Mouse (Mus musculus) lung, postnatal 0 days (tissue): ENCODE results near the gene Matn4. TPM values are rescaled to one million over a fixed set of nuclear protein-coding genes. Genes with fewer than 3 reads are reported as not detected.

ENCODE experiments used
- ATAC-seq: fragments of 200-750 bp; cut with Nextera tagmentation; 2 replicates; pipeline ENCODE4 v1.8.0; 2017; ENCODE audit warnings: moderate library complexity
- DNase-seq: peaks from one replicate; pipeline ENCODE4 v3.0.0-alpha.2; 2016; ENCODE audit warnings: low spot score
- H3K27ac ChIP-seq: fragments of 300-500 bp; sonication (generic); 2 replicates; pipeline ENCODE4 v1.5.1; 2014; ENCODE audit warnings: antibody characterized with exemption, mild to moderate bottlenecking, low read length, mixed read lengths
- H3K27me3 ChIP-seq: fragments of 300-500 bp; sonication (generic); replicated peaks from 2 replicates; pipeline ENCODE4 v1.6.1; 2014; ENCODE audit warnings: low read length, mixed read lengths; ENCODE audit not compliant: insufficient read depth
- H3K36me3 ChIP-seq: fragments of 300-500 bp; sonication (generic); 2 replicates; pipeline ENCODE4 v1.6.1; 2014; ENCODE audit warnings: low read length, mixed read lengths; ENCODE audit not compliant: insufficient read depth
- H3K4me1 ChIP-seq: fragments of 300-500 bp; sonication (generic); 2 replicates; pipeline ENCODE4 v1.6.1; 2014; ENCODE audit warnings: antibody characterized with exemption, low read depth, low read length, mixed read lengths; ENCODE audit not compliant: insufficient read depth
- H3K4me2 ChIP-seq: fragments of 300-500 bp; sonication (generic); replicated peaks from 2 replicates; pipeline ENCODE4 v1.6.1; 2014; ENCODE audit warnings: low read depth, mild to moderate bottlenecking, low read length, moderate library complexity, mixed read lengths
- H3K4me3 ChIP-seq: fragments of 300-500 bp; sonication (generic); 2 replicates; pipeline ENCODE4 v1.5.1; 2014; ENCODE audit warnings: low read depth, low read length
- H3K9ac ChIP-seq: fragments of 300-500 bp; sonication (generic); replicated peaks from 2 replicates; pipeline ENCODE4 v1.6.1; 2014; ENCODE audit warnings: low read depth, mild to moderate bottlenecking
- H3K9me3 ChIP-seq: fragments of 300-500 bp; sonication (generic); 2 replicates; pipeline ENCODE4 v1.6.1; 2016; ENCODE audit warnings: low read length, mixed read lengths
- CTCF ChIP-seq: IDR thresholded peaks from 2 replicates; pipeline ENCODE4 v1.5.1; 2016; ENCODE audit warnings: antibody characterized with exemption, mild to moderate bottlenecking
- EP300 ChIP-seq: IDR thresholded peaks from 2 replicates; pipeline ENCODE4 v1.6.1; 2016; ENCODE audit warnings: antibody characterized with exemption, mild to moderate bottlenecking, control low read depth
- WGBS: fragments of 180-500 bp; shearing (Covaris S2); extraction: QIAGEN DNeasy Blood & Tissue Kit; methylation state at CpG from one replicate; pipeline ENCODE4 v1.1.7; 2014; 5-methylcytosine and 5-hydroxymethylcytosine counted together
- polyA plus RNA-seq: library from polyadenylated mRNA; unstranded; fragments of >200 nt; fragmentation: Nextera tagmentation; extraction: Ambion mirVana; gene quantifications from 2 replicates; pipeline ENCODE4 v1.2.1, GENCODE M21; 2015

The Matn4 gene
- polyA plus RNA-seq, 1 experiment from 2014 or later = 71.4 TPM

DNA sequence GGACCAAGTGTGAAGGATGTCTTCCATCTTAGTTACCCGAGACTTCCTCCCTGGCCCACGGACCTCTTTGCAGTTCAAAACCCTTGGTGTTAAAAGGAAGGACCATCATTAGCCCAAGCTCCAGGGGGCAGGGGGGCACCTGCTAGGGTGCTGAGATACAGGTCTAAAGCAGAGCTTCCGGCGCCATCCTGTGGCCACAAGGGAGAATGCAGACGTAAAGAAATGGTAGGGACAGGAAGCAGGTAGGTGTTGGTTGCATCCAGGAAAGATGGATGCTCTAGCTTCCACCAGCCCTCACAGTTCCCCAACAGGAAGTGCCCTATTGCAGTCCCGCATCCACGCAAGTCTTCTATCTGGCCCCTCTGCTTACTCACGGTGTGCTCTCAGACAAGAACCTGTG lies 18.0 kb downstream of the Matn4 start:
- peak; percentile 66 for DNase-seq
- Histone ChIP-seq H3K27me3 (no peaks in the 10 kb centered on the region), H3K4me2 (no peak overlapping the region)

DNA sequence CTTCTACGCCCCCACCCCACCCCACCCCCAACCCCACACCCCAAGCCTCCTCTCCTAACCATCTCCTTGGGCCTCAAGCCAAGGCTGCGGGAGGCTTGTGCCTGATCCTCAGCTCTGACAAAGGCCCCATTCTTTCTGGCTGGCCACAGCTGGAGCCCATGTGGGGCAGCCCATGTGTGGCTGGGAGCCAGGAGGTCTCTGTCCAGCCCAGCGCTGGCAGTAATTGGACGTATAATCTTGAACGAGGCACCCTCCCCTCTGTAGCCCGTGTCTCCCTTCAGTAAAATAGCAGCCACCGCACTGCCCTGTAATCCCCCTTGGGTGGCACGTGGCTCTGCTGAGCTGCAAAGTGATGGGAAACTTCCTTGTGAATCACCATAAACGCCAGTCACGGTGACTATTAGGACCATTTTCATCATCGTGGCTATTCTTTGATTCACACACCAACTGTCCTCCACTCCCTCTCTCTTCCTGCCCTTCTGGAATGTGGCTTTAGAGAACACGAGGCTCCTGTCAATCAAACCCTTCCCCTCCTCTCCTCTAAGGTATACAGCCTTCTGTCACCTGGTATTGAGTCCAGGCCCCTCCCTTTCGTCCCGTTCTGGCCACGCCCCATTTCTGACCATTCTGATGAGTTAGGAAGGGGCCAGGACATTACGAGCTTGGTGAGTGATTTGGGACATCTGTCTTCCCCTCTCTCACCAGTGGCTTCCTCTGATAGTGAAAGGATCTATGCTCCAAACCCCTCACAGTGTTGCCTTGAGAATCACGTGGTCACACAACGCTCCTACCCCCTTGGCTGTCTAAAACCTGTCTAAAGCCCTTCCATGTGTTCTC lies 18.8 kb downstream of the Matn4 start:
- Histone ChIP-seq H3K36me3 (no peaks in the 10 kb centered on the region), H3K27ac (no peak overlapping the region), H3K9me3 (no peaks in the 10 kb centered on the region), H3K4me2 (peak overlapping the region; percentile 12; the same call in 1 of the 2 replicates), H3K4me1 (peaks cover 19% of the 10 kb centered on the region; the same call in 1 of the 2 replicates), H3K4me3 (no peak overlapping the region), H3K9ac (no peak overlapping the region), H3K27me3 (no peaks in the 10 kb centered on the region)
- DNase-seq (peak; percentile 30), ATAC-seq (peak; percentile 47)
- WGBS = 6% methylated on average over 17 of the region's 18 CpGs
- TF ChIP-seq CTCF (no peak), EP300 (no peak)

More for the DNA sequence above, 18.0 kb downstream of the Matn4 start:
- H3K9ac ChIP-seq = no peak overlapping the region
- WGBS = 19% methylated on average over 8 of the region's 8 CpGs
- no peaks in the 10 kb centered on the region for H3K36me3 ChIP-seq
- H3K27ac ChIP-seq = no peak overlapping the region
- no peaks in the 10 kb centered on the region for H3K9me3 ChIP-seq
- no peak overlapping the region for H3K4me3 ChIP-seq
- no peak for ATAC-seq
- H3K4me1 ChIP-seq = peaks cover 19% of the 10 kb centered on the region; the same call in 1 of the 2 replicates
- no peak for TF ChIP-seq EP300
- peak; percentile 82 for TF ChIP-seq CTCF

DNA sequence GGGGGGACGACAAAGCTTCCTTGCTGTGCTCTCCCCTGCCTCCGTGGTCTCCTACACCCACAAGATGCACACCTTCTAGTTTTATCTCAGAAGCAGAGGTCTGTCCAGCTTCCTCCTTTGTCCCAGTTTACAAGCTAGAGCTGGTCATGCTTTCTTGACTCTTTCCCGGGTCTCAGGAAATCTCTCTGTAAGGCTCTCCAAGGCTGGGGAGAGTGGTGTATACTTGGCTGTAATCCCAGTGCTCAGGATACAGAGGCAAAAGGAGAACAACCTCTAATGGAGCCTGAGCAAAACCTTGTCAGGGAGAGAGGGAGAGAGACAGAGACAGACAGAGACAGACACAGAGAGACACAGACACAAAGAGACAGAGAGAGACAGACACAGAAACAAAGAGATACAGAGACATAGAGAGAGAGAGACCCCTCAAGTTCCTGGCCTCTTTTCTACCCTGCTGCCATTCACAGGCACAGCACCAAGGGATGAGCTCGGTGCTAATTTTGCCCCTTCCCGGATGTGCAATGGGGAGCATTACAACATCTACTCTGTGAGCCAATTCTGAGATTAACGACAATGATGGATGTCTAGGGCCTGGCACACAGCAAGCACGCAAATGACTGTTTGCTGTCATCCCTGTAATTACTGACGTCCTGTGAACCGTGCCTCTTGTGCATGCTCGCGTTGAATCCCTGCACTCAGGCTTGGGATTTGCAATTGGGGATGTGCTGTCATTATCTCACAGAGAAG lies 21.1 kb downstream of the Matn4 start:
- TF ChIP-seq EP300 (no peak), CTCF (no peak)
- H3K4me2 ChIP-seq = no peak overlapping the region
- 35% methylated on average over 11 of the region's 11 CpGs for WGBS

DNA sequence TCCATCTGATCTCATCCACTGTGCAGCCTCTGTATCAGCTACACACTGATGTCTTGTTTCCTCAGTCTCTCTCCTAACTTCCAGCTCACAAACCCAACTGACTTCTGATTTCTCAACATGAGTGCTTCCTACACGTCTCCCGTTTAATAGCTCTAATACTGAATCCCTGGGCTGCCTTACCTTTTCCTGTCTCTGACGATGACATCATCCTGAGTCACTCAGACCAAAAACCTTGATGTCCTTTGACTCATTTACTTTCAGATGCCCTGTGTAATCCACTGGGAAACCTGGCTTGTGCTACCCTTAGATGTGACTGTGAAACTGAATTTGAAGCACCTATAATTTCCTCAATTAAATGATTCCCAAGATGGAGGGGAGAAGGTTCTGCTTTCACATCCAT lies 22.0 kb downstream of the Matn4 start:
- no peaks in the 10 kb centered on the region for H3K9me3 ChIP-seq
- H3K4me3 ChIP-seq = no peak overlapping the region
- no peak overlapping the region for H3K4me2 ChIP-seq
- peaks cover 11% of the 10 kb centered on the region; the same call in 1 of the 2 replicates for H3K4me1 ChIP-seq
- no peaks in the 10 kb centered on the region for H3K36me3 ChIP-seq
- no peak overlapping the region for H3K9ac ChIP-seq
- TF ChIP-seq EP300 (no peak), CTCF (no peak)
- DNase-seq (no peak), ATAC-seq (no peak)
- H3K27ac ChIP-seq = no peak overlapping the region
- H3K27me3 ChIP-seq = no peaks in the 10 kb centered on the region
- WGBS = 60% methylated on average over 3 of the region's 3 CpGs

More for the DNA sequence above, 21.1 kb downstream of the Matn4 start:
- ATAC-seq (peak; percentile 51; the same call in 1 of the 2 replicates), DNase-seq (peak; percentile 33)
- Histone ChIP-seq H3K27me3 (no peaks in the 10 kb centered on the region), H3K9me3 (no peaks in the 10 kb centered on the region), H3K4me3 (no peak overlapping the region), H3K36me3 (no peaks in the 10 kb centered on the region), H3K27ac (no peak overlapping the region), H3K9ac (no peak overlapping the region), H3K4me1 (peaks cover 11% of the 10 kb centered on the region; the same call in 1 of the 2 replicates)

DNA sequence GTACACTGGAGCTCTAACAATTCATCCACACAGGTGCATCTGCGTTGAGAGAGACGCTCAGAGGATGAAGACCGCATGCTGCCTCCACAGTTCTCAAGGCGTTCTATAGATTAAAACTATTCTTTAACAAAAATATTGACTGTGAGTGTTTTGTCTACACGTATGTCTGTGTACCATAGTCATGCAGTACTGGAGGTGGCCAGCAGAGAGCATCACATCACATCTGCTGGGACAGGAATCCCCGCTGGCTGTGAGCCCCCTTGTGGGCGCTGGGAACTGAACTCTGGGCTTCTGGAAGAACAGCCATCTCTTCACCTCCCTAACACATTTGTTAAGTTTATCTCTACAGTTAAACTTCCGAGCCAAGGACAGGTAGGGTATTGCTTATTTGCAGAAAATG lies 23.2 kb downstream of the Matn4 start:
- no peak overlapping the region for H3K9ac ChIP-seq
- no peaks in the 10 kb centered on the region for H3K27me3 ChIP-seq
- ATAC-seq = no peak
- DNase-seq = no peak
- TF ChIP-seq EP300 = no peak
- peak; percentile 31 for TF ChIP-seq CTCF
- no peaks in the 10 kb centered on the region for H3K9me3 ChIP-seq
- no peak overlapping the region for H3K27ac ChIP-seq
- H3K4me3 ChIP-seq = no peak overlapping the region
- no peaks in the 10 kb centered on the region for H3K36me3 ChIP-seq
- H3K4me1 ChIP-seq = peaks cover 11% of the 10 kb centered on the region; the same call in 1 of the 2 replicates
- no peak overlapping the region for H3K4me2 ChIP-seq
- WGBS = 74% methylated on average over 8 of the region's 8 CpGs
